Mouse (Mus musculus) ES-Bruce4 (cell line): ENCODE results near the gene 2700049A03Rik.

Experiments used
- CTCF ChIP-seq: IDR thresholded peaks from one replicate; pipeline ENCODE4 v1.8.1; 2011; ENCODE audit warnings: low read depth, low read length
- POLR2A ChIP-seq: IDR thresholded peaks from one replicate; pipeline ENCODE4 v1.8.1; 2011; ENCODE audit warnings: low read length; ENCODE audit not compliant: insufficient read depth

GRCm38 (mm10) chr12:71269367-71269766 is 132.7 kb downstream of the 2700049A03Rik start:
- TF ChIP-seq CTCF (no peak), POLR2A (no peak)
